Mouse (Mus musculus) ES-Bruce4 (cell line): ENCODE data around the gene Ceacam20. TPM values are rescaled to one million over a fixed set of nuclear protein-coding genes. Genes with fewer than 3 reads are reported as not detected.

ENCODE experiments used
- H3K27ac ChIP-seq: 2 replicates; pipeline ENCODE4 v1.5.1; 2012; ENCODE audit warnings: low read length, inconsistent platforms; ENCODE audit not compliant: insufficient read depth
- H3K27me3 ChIP-seq: 2 replicates; pipeline ENCODE4 v1.6.1; 2012; ENCODE audit warnings: mild to moderate bottlenecking, low read length, inconsistent platforms; ENCODE audit not compliant: control insufficient read depth, poor library complexity, insufficient read depth, severe bottlenecking
- H3K36me3 ChIP-seq: 2 replicates; pipeline ENCODE4 v1.6.1; 2012; ENCODE audit warnings: inconsistent platforms, mild to moderate bottlenecking, low read length, moderate library complexity; ENCODE audit not compliant: control insufficient read depth, poor library complexity, insufficient read depth, severe bottlenecking
- H3K4me1 ChIP-seq: one replicate; pipeline ENCODE4 v1.8.1; 2011; ENCODE audit warnings: low read length; ENCODE audit not compliant: control insufficient read depth, insufficient read depth
- H3K4me3 ChIP-seq: 2 replicates; pipeline ENCODE4 v1.5.1; 2011; ENCODE audit warnings: low read depth, mild to moderate bottlenecking, low read length
- H3K9ac ChIP-seq: 2 replicates; pipeline ENCODE4 v1.6.1; 2012; ENCODE audit warnings: low read depth, mild to moderate bottlenecking, inconsistent platforms; ENCODE audit not compliant: poor library complexity, severe bottlenecking
- H3K9me3 ChIP-seq: replicated peaks from 2 replicates; pipeline ENCODE4 v1.6.1; 2012; ENCODE audit warnings: mild to moderate bottlenecking, low read length, inconsistent platforms; ENCODE audit not compliant: control insufficient read depth, poor library complexity, insufficient read depth, severe bottlenecking
- CTCF ChIP-seq: IDR thresholded peaks from one replicate; pipeline ENCODE4 v1.8.1; 2011; ENCODE audit warnings: low read depth, low read length
- EP300 ChIP-seq: IDR thresholded peaks from 2 replicates; pipeline ENCODE4 v1.6.1; 2011; ENCODE audit warnings: low read depth, low read length; ENCODE audit not compliant: insufficient read depth
- POLR2A ChIP-seq: IDR thresholded peaks from one replicate; pipeline ENCODE4 v1.8.1; 2011; ENCODE audit warnings: low read length; ENCODE audit not compliant: insufficient read depth
- polyA plus RNA-seq: library from polyadenylated mRNA; stranded (reverse); fragments of >200 nt; gene quantifications from 2 replicates; pipeline ENCODE4 v1.2.4, GENCODE M21; 2011; ENCODE audit warnings: low read depth; ENCODE audit not compliant: missing spikeins, insufficient read depth, insufficient read length

Gene Ceacam20
- 0.21 TPM in 1 of 2 replicates, not detected in the other for polyA plus RNA-seq

GRCm38 (mm10) chr7:19964985-19965579, at the start of gene Ceacam20:
TSS of gene Ceacam20 (plus strand) at chr7:19965412.
- TF ChIP-seq CTCF = no peak
- no peak for TF ChIP-seq EP300
- TF ChIP-seq POLR2A = no peak
- Histone ChIP-seq H3K27me3 (no peaks in the 10 kb centered on the region), H3K4me3 (no peak within 1 kb of the TSS), H3K27ac (no peak within 1 kb of the TSS), H3K9me3 (no peaks in the 10 kb centered on the region), H3K36me3 (no peaks in the 10 kb centered on the region), H3K9ac (no peak within 1 kb of the TSS), H3K4me1 (no peaks in the 10 kb centered on the region)

GRCm38 (mm10) chr7:19920166-19920505, 45.1 kb upstream of the Ceacam20 start:
- peak overlapping the region; percentile 90 for H3K9ac ChIP-seq

DNA sequence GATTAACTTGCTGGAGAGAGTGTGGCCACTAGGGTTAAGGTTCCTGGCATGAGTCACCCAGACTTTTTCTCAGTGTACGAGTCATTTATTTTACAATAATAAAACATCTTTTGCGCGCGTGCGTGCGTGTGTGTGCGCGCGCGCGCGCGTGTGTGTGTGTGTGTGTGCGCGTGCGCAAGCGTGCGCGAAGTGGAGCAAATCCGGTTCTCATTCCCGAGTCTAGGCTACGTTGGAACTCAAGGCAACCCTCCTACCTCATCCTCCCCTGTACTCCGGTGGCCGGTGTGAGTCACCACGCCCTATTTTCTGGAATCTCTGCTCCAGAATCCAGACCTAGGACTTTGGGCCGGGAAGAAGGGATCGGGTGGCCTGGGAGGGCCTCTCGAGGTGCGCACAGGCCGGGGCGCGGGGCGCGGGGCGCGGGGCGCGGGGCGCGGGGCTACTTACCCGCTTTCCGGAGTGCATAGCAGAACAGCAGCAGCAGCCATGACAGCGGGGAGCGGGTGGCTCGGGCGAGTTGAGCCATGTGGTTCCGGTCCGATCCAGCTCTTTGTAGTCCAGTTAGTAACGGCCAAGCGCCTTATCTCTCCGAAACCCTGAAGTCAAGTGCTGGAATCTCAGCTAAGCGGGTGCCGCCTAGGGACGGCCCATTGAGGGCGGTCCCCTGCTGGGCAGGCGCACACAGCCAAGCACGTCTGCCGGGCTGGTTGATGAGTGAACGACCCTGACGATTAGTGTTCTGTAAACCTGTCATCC, 44.5 kb upstream of the Ceacam20 start, which contains the start of gene Pvr:
Pvr (minus strand) TSS at position 655 of the 756 bp plus-strand sequence.
- peak; percentile 37 for TF ChIP-seq POLR2A
- TF ChIP-seq EP300 = peak; percentile 84
- TF ChIP-seq CTCF = no peak
- Histone ChIP-seq H3K4me1 (no peaks in the 10 kb centered on the region), H3K9me3 (no peaks in the 10 kb centered on the region), H3K27me3 (no peaks in the 10 kb centered on the region), H3K9ac (peak within 1 kb of the TSS; percentile 90), H3K36me3 (peaks cover 15% of the 10 kb centered on the region), H3K27ac (peak within 1 kb of the TSS; percentile 84), H3K4me3 (peak within 1 kb of the TSS; percentile 78)

More at GRCm38 (mm10) chr7:19920166-19920505, 45.1 kb upstream of the Ceacam20 start:
- H3K27ac ChIP-seq = peak overlapping the region; percentile 84
- H3K27me3 ChIP-seq = no peaks in the 10 kb centered on the region
- H3K9me3 ChIP-seq = no peaks in the 10 kb centered on the region
- no peaks in the 10 kb centered on the region for H3K4me1 ChIP-seq
- peaks cover 15% of the 10 kb centered on the region for H3K36me3 ChIP-seq
- TF ChIP-seq EP300 (no peak), POLR2A (no peak), CTCF (no peak)
- peak overlapping the region; percentile 78 for H3K4me3 ChIP-seq

GRCm38 (mm10) chr7:19923354-19923753, 41.9 kb upstream of the Ceacam20 start:
- H3K27me3 ChIP-seq = no peaks in the 10 kb centered on the region
- H3K27ac ChIP-seq = no peak overlapping the region
- H3K9ac ChIP-seq = 0 out of 2 replicates have a peak overlapping the region, but pooled peaks have one; percentile 11
- no peaks in the 10 kb centered on the region for H3K4me1 ChIP-seq
- TF ChIP-seq POLR2A = no peak
- no peak for TF ChIP-seq CTCF
- TF ChIP-seq EP300 = no peak
- no peaks in the 10 kb centered on the region for H3K9me3 ChIP-seq
- no peak overlapping the region; the same call in 1 of the 2 replicates for H3K4me3 ChIP-seq
- H3K36me3 ChIP-seq = no peaks in the 10 kb centered on the region

GRCm38 (mm10) chr7:19923797-19924196, 41.4 kb upstream of the Ceacam20 start:
- no peak for TF ChIP-seq CTCF
- TF ChIP-seq EP300 = peak; percentile 98
- Histone ChIP-seq H3K9ac (0 out of 2 replicates have a peak overlapping the region, but pooled peaks have one; percentile 11), H3K27me3 (no peaks in the 10 kb centered on the region), H3K27ac (no peak overlapping the region), H3K9me3 (no peaks in the 10 kb centered on the region), H3K4me1 (no peaks in the 10 kb centered on the region), H3K36me3 (no peaks in the 10 kb centered on the region), H3K4me3 (no peak overlapping the region; the same call in 1 of the 2 replicates)

DNA sequence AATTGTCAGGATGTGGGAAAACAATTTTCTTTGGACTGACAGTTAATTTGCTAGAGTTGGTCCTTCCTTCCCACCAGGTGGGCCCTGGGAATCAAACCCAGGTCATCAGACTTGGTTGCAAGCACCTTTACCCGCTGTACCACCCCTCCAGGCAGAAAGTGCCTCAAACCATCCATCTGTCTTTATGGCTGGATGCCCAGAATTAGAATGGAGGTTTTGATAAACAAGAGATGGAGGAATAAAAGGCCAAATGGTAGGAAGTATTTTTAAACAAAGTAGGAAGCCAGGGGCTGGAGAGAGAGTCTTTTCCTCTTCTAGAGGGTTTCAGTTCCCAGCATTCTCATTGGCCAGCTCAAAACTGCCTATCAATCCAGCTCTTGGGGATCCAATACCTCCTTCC, 39.8 kb upstream of the Ceacam20 start:
- Histone ChIP-seq H3K4me3 (no peak overlapping the region), H3K27ac (no peak overlapping the region), H3K9ac (no peak overlapping the region), H3K9me3 (no peaks in the 10 kb centered on the region), H3K27me3 (no peaks in the 10 kb centered on the region), H3K36me3 (no peaks in the 10 kb centered on the region), H3K4me1 (peaks cover 5% of the 10 kb centered on the region)
- no peak for TF ChIP-seq EP300
